Mouse (Mus musculus): Measurements from ENCODE around the gene Apobec3.

DNA sequence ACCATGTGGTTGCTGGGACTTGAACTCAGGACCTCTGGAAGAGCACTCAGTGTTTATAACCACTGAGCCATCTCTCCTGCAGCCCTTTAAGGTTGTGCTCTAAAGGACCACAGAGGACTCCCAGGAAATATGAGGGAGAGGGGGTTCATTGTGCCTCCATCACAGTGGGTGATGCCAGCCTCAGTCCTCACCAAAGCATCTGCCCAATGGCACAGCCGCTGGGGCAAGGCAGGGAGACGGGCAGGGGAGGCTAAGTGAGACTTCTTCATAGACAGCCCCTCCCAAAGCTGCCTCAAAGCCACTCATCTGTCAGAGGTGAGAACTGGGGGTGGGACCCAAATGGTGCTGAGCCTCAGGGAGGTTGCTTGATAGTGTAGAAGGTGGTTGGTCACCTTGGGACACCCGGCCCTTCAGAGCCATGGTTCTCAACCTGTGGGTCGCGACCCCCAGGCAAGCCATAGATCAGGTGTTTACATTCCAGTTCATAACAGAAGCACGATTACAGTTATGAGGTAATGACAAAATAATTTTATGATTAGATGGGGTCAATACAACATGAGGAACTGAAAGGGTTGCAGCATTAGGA is 22.4 kb downstream of the Apobec3 start:
- TF ChIP-seq EP300 (IDR thresholded peaks at IDR 0.05; ENCODE audit: low read depth) (no peak), CTCF (IDR thresholded peaks at IDR 0.05; ENCODE audit: low read depth) (no peak)
